Mouse (Mus musculus) midbrain, embryonic 13.5 days (tissue): ENCODE results near the gene Ly6g. TPM values are rescaled to one million over a fixed set of nuclear protein-coding genes. Genes with fewer than 3 reads are reported as not detected.
"Not testable (repeated sequence)": the region's sequence is repeated elsewhere in the genome, so short reads cannot be mapped to it uniquely, and the experiment has no call there.

Experiments used
- ATAC-seq: fragments of 200-750 bp; cut with Nextera tagmentation; 2 replicates; pipeline ENCODE4 v1.8.0; 2017; ENCODE audit warnings: mild to moderate bottlenecking, moderate TSS enrichment, moderate library complexity
- H3K27ac ChIP-seq: fragments of 300-500 bp; sonication (generic); 2 replicates; pipeline ENCODE4 v1.5.1; 2015; ENCODE audit warnings: inconsistent platforms, mild to moderate bottlenecking, moderate library complexity
- H3K27me3 ChIP-seq: fragments of 300-500 bp; sonication (generic); 2 replicates; pipeline ENCODE4 v1.6.1; 2015; ENCODE audit warnings: mild to moderate bottlenecking, inconsistent platforms
- H3K36me3 ChIP-seq: fragments of 300-500 bp; sonication (generic); 2 replicates; pipeline ENCODE4 v1.6.1; 2015; ENCODE audit warnings: mild to moderate bottlenecking, inconsistent platforms
- H3K4me1 ChIP-seq: fragments of 300-500 bp; sonication (generic); replicated peaks from 2 replicates; pipeline ENCODE4 v1.6.1; 2015; ENCODE audit warnings: inconsistent platforms
- H3K4me2 ChIP-seq: fragments of 300-500 bp; sonication (generic); replicated peaks from 2 replicates; pipeline ENCODE4 v1.6.1; 2015; ENCODE audit warnings: moderate library complexity, mild to moderate bottlenecking, inconsistent platforms
- H3K4me3 ChIP-seq: fragments of 300-500 bp; sonication (generic); replicated peaks from 2 replicates; pipeline ENCODE4 v1.5.1; 2015; ENCODE audit warnings: mild to moderate bottlenecking, inconsistent platforms
- H3K9ac ChIP-seq: fragments of 300-500 bp; sonication (generic); replicated peaks from 2 replicates; pipeline ENCODE4 v1.6.1; 2015; ENCODE audit warnings: mild to moderate bottlenecking, inconsistent platforms
- H3K9me3 ChIP-seq: fragments of 300-500 bp; sonication (generic); 2 replicates; pipeline ENCODE4 v1.6.1; 2016; ENCODE audit warnings: mild to moderate bottlenecking, inconsistent platforms
- WGBS: fragments of 180-500 bp; shearing (Covaris S2); methylation state at CpG from one replicate; pipeline ENCODE4 v1.1.7; 2015; 5-methylcytosine and 5-hydroxymethylcytosine counted together
- polyA plus RNA-seq: library from polyadenylated mRNA; unstranded; fragments of >200 nt; fragmentation: Nextera tagmentation; extraction: Ambion mirVana; gene quantifications from 2 replicates; pipeline ENCODE4 v1.2.1, GENCODE M21; 2015

Gene Ly6g
- polyA plus RNA-seq, 1 experiment from 2014 or later = not detected

DNA sequence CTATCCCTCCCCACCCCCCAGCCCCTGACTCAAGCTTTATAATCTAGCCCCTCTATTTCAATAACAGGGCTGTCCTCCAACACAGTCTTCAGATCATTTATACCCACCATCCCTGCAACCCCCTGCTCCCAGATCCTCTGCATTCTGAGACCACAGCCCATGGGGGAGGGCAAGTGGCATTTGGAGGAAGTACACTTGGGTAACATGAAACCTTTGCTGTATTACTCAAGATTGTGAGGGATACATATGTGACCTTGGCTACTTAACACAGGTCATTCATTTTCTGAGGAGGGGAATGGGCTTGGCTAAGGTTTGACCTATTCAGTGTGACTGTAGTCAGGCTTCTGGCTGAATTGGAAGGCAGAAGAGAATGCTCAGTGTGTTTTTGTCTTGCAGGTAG lies 2.0 kb upstream of the Ly6g start:
- Histone ChIP-seq H3K4me2 (no peak overlapping the region), H3K36me3 (no peaks in the 10 kb centered on the region), H3K9ac (no peak overlapping the region), H3K27me3 (no peaks in the 10 kb centered on the region), H3K9me3 (no peaks in the 10 kb centered on the region), H3K27ac (no peak overlapping the region), H3K4me3 (no peak overlapping the region), H3K4me1 (no peaks in the 10 kb centered on the region)
- no peak for ATAC-seq

DNA sequence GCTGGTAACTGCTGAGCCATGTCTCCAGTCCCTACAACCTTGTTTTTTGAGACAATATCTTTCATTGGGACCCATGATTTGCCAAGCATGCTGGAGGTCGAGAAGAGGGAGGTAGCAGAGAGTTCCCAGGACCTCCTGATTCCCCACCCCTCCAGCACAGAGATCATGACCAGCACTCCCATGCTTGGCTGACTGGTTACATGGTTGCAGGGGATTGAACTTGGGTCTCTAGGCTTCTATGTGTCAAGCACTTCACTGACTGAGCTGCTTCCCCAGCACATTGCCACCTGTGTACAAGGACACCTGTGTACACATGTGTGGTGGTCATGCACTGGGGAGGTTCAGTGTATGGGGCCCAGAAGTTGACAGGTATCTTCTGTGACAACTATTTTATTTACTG lies 2.6 kb downstream of the Ly6g start:
- H3K9me3 ChIP-seq = peaks cover 3% of the 10 kb centered on the region; the same call in 1 of the 2 replicates
- no peak overlapping the region for H3K4me3 ChIP-seq
- ATAC-seq = no peak
- H3K36me3 ChIP-seq = no peaks in the 10 kb centered on the region
- H3K27me3 ChIP-seq = no peaks in the 10 kb centered on the region
- no peak overlapping the region for H3K4me2 ChIP-seq
- no peak overlapping the region for H3K27ac ChIP-seq
- 65% methylated on average over 1 of the region's 1 CpGs for WGBS
- H3K9ac ChIP-seq = no peak overlapping the region
- no peaks in the 10 kb centered on the region for H3K4me1 ChIP-seq

DNA sequence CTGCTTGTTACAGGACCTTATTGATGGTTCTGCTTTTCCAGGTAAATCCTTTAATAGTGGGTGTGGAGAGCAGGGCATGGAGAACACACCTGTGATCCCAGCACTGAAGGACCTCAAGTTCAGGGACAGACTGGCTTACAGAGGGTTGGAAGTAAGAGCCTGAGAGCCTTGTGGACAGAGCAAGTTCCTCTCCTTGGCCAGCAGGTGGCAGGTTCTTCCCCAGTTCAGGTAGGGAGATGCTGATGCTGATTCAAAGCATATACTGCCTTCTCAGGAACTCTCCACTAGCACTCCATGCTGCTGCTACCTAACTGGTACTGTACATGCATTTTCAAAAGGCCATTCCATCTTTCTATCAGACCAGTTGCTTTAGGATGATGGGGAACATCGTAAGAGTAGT lies 20.5 kb downstream of the Ly6g start:
- no peaks in the 10 kb centered on the region for H3K9me3 ChIP-seq
- no peak overlapping the region for H3K27ac ChIP-seq
- H3K4me2 ChIP-seq = no peak overlapping the region
- no peaks in the 10 kb centered on the region for H3K4me1 ChIP-seq
- no peak for ATAC-seq
- no peaks in the 10 kb centered on the region for H3K36me3 ChIP-seq
- H3K9ac ChIP-seq = no peak overlapping the region
- no peaks in the 10 kb centered on the region for H3K27me3 ChIP-seq
- WGBS = 71% methylated on average over 1 of the region's 1 CpGs
- H3K4me3 ChIP-seq = no peak overlapping the region

DNA sequence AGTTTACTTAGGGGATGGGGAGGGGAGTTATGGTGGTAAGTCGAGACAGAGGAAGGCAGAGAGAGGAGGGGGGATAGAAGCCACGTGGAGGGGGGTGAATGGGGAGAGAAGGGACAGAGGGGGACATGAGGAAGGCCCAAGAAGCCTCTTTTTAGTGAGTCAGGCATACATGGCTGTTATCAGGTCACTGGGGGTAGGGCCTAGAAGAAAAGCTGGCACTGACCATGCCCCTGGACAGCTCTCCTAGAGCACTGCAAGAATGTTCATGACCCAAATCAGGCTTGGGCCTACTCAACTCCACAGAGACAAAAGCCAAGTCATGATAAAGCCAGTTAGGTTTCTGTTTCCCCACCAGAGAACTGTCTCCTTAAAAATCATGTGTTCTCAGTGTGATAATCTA lies 31.3 kb downstream of the Ly6g start:
- WGBS = 24% methylated on average over 2 of the region's 2 CpGs

DNA sequence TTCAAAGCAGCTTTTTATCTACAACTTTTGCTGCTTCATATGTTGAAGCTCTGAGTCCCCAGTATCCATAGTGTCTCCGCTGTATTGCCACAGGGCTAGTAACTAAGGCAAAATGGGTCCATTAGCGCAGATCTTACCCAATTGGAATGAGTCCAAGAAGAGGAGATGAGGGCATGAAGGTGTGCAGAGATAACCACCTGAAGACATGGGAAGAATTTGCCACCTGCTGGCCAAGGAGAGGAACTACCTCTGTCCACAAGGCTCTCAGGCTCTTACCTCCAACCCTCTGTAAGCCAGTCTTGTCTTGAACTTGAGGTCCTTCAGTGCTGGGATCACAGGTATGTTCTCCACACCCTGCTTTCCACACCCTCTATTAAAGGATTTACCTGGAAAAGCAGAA lies 34.1 kb downstream of the Ly6g start:
- Histone ChIP-seq H3K27me3 (no peaks in the 10 kb centered on the region), H3K27ac (no peak overlapping the region), H3K4me3 (no peak overlapping the region), H3K36me3 (no peaks in the 10 kb centered on the region), H3K9me3 (no peaks in the 10 kb centered on the region), H3K4me1 (no peaks in the 10 kb centered on the region), H3K4me2 (no peak overlapping the region), H3K9ac (no peak overlapping the region)
- 73% methylated on average over 2 of the region's 2 CpGs for WGBS
- no peak for ATAC-seq

More for the DNA sequence above, 31.3 kb downstream of the Ly6g start:
- Histone ChIP-seq H3K9me3 (no peaks in the 10 kb centered on the region), H3K27me3 (no peaks in the 10 kb centered on the region), H3K9ac (no peak overlapping the region), H3K4me2 (no peak overlapping the region), H3K27ac (no peak overlapping the region), H3K4me1 (no peaks in the 10 kb centered on the region), H3K36me3 (no peaks in the 10 kb centered on the region), H3K4me3 (no peak overlapping the region)
- no peak for ATAC-seq

DNA sequence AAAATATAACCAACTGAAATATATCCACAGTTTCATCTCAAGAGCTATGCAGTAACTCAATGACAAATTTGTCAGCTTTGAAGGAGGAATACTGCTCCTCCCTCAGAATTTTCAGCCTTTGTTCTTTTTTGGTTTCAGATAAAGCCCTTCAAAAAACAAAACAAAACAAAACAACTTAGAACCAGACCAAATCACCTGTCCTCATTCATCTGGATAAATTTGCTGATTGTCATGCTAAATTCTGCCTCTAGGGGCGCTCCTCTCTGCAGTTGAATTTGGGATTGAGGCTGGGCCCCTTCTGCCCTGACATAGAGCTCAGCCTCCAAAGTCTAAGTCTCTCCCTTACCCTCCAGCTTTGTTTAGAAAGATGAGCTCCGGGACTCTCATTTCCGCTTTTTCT lies 35.5 kb downstream of the Ly6g start:
- H3K27me3 ChIP-seq, H3K9me3 ChIP-seq, H3K36me3 ChIP-seq, H3K4me2 ChIP-seq, H3K4me3 ChIP-seq, H3K4me1 ChIP-seq, H3K27ac ChIP-seq, H3K9ac ChIP-seq, ATAC-seq: not testable (repeated sequence)
- 50% methylated on average over 2 of the region's 3 CpGs for WGBS

Other genes starting within 250 kb of the Ly6g start
- gene Ly6i, start 171.8 kb upstream of the Ly6g start, polyA plus RNA-seq = not detected in 2 replicates
- gene Ly6a, start 157.2 kb upstream of the Ly6g start, polyA plus RNA-seq = 0.34 and 0.50 TPM in 2 replicates
- 0.92 and 1.4 TPM in 2 replicates for gene Ly6c1, start 106.4 kb upstream of the Ly6g start, polyA plus RNA-seq
- gene Ly6c2, start 43.3 kb upstream of the Ly6g start, polyA plus RNA-seq = not detected in 2 replicates
- gene BC025446, start 61.1 kb downstream of the Ly6g start, polyA plus RNA-seq = not detected in 2 replicates
- not detected in 2 replicates for gene Ly6f, start 113.2 kb downstream of the Ly6g start, polyA plus RNA-seq